Mouse (Mus musculus) stomach, embryonic 15.5 days (tissue): ENCODE results near the gene Olfr56. TPM values are rescaled to one million over a fixed set of nuclear protein-coding genes. Genes with fewer than 3 reads are reported as not detected.
"Not testable (repeated sequence)": the region's sequence is repeated elsewhere in the genome, so short reads cannot be mapped to it uniquely, and the experiment has no call there.

Experiments
- ATAC-seq: fragments of 200-750 bp; cut with Nextera tagmentation; 2 replicates; pipeline ENCODE4 v1.8.0; 2017; ENCODE audit warnings: low read depth, moderate number of reproducible peaks, moderate TSS enrichment; ENCODE audit not compliant: insufficient read depth, low FRiP score
- H3K27ac ChIP-seq: fragments of 300-500 bp; sonication (generic); 2 replicates; pipeline ENCODE4 v1.5.1; 2015; ENCODE audit warnings: mild to moderate bottlenecking, inconsistent platforms
- H3K27me3 ChIP-seq: fragments of 300-500 bp; sonication (generic); replicated peaks from 2 replicates; pipeline ENCODE4 v1.6.1; 2015; ENCODE audit warnings: inconsistent platforms
- H3K36me3 ChIP-seq: fragments of 300-500 bp; sonication (generic); 2 replicates; pipeline ENCODE4 v1.6.1; 2015; ENCODE audit warnings: inconsistent platforms
- H3K4me1 ChIP-seq: fragments of 300-500 bp; sonication (generic); 2 replicates; pipeline ENCODE4 v1.6.1; 2015; ENCODE audit warnings: inconsistent platforms
- H3K4me2 ChIP-seq: fragments of 300-500 bp; sonication (generic); 2 replicates; pipeline ENCODE4 v1.6.1; 2015; ENCODE audit warnings: mild to moderate bottlenecking, inconsistent platforms
- H3K4me3 ChIP-seq: fragments of 300-500 bp; sonication (generic); replicated peaks from 2 replicates; pipeline ENCODE4 v1.5.1; 2015; ENCODE audit warnings: inconsistent platforms
- H3K9ac ChIP-seq: fragments of 300-500 bp; sonication (generic); 2 replicates; pipeline ENCODE4 v1.6.1; 2015; ENCODE audit warnings: inconsistent platforms
- H3K9me3 ChIP-seq: fragments of 300-500 bp; sonication (generic); 2 replicates; pipeline ENCODE4 v1.6.1; 2016; ENCODE audit warnings: inconsistent platforms
- WGBS: fragments of 180-500 bp; shearing (Covaris S2); methylation state at CpG from one replicate; pipeline ENCODE4 v1.1.7; 2015; 5-methylcytosine and 5-hydroxymethylcytosine counted together
- polyA plus RNA-seq: library from polyadenylated mRNA; unstranded; fragments of >200 nt; fragmentation: Nextera tagmentation; extraction: Ambion mirVana; gene quantifications from 2 replicates; pipeline ENCODE4 v1.2.1, GENCODE M21; 2015

The Olfr56 gene
- polyA plus RNA-seq: not detected in 2 replicates

DNA sequence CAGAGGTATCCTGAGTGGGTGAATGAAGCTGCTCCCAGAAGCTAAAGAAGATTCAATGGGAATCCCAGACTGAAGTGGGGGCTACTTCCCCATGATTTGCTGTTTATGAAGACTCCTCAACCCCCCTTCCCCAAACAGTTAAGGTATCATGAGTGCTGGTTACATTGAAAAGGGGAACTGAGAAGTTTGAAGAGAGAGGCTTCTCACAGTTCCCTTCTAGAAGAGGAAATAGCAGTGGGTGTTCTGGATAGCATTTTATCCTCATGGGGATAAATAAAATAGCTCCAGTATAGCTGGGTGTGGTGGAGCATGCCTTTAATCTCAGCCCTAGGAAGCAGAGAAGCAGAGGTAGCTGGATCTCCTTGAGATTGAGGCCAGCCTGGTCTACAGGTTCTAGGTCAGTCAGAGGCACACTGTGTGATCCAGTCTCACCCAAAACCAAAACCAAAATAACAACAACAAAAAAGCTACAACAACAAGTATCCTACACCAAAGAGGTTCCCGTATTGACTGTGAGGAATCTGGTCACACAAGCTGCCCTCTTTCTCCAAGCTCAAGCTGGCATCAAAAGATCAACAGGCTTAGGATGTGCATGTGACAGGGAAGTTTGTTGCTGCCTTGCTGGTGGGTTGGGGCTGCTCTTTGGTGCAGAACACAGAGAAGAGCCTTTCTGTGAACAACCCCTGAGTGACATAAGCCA lies at the start of gene Olfr56:
Gene Olfr56 (plus strand): TSS at position 650 of the 700 bp plus-strand sequence.
- not testable (repeated sequence) for H3K36me3 ChIP-seq, H3K27me3 ChIP-seq, H3K4me1 ChIP-seq, H3K4me3 ChIP-seq, H3K9ac ChIP-seq, H3K27ac ChIP-seq, H3K4me2 ChIP-seq, H3K9me3 ChIP-seq, ATAC-seq
- no CpG with 5 or more reads among the region's 1 CpGs for WGBS

DNA sequence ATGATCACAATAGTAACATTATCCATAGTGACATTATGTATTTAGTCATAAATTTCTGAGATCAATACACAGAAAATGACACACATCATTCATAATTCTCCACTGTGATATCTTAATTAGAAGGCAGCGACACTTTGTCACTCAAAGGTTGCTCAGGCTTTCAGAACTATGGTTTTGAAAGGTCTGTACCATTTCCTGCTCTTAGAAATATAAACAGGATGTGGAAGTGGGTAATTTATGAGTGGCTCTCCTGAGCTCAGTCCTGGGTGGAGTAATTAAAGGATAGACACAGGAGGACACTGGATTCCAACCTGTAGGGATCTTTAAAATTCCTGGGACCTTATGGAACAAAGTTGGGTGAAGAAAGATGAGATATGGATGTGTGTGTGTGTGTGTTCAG lies 45.3 kb upstream of the Olfr56 start:
- not testable (repeated sequence) for ATAC-seq, H3K27ac ChIP-seq, H3K36me3 ChIP-seq, H3K9me3 ChIP-seq, H3K27me3 ChIP-seq, H3K4me3 ChIP-seq, H3K4me1 ChIP-seq, H3K4me2 ChIP-seq, H3K9ac ChIP-seq
- 41% methylated on average over 1 of the region's 1 CpGs for WGBS

DNA sequence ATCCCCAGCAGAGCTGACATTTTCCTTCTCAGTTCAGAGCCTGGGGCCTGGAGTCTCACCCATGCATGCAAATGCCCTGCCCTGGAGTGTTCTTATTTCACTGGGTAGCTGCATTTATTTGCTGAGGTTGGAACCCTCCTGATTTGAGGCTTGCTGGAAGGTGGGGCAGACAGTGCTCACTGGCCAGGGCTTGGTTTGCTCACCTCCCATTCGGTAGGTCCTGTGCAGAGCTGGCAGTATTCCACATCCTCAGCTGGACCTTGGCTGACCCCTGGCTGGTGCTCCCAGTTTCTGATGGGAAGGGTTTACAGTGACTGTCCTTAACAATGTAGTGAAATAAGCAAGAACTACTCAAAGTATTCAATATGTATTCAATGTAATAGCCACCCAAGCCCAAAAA lies 44.8 kb upstream of the Olfr56 start:
- not testable (repeated sequence) for ATAC-seq, H3K36me3 ChIP-seq
- 25% methylated on average over 1 of the region's 1 CpGs for whole genome bisulfite sequencing

DNA sequence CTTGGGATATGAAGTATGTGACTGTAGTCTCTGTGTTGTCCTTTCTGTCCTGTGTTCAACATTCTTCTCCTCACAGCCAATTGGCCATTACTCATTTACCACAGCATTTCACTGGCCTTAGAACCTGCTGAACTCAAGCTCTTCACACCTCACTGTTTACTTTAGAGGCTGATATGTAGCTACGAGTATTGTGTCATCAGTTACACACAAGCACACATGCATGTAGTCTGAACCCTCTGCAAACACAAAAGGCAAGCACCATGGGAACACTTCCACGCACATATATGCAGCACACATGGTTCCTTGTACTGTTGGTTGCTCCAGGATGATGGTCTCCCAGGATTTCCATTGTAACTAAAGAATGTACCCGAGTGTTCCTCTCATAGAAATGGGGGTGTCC lies 43.4 kb upstream of the Olfr56 start:
- H3K36me3 ChIP-seq, H3K27me3 ChIP-seq, H3K4me1 ChIP-seq, H3K9ac ChIP-seq, H3K4me2 ChIP-seq, H3K4me3 ChIP-seq, H3K27ac ChIP-seq, H3K9me3 ChIP-seq, ATAC-seq: not testable (repeated sequence)
- no CpG with 5 or more reads among the region's 3 CpGs for WGBS

More for the DNA sequence above, 44.8 kb upstream of the Olfr56 start:
- not testable (repeated sequence) for H3K4me3 ChIP-seq, H3K4me1 ChIP-seq, H3K27me3 ChIP-seq, H3K4me2 ChIP-seq, H3K27ac ChIP-seq, H3K9ac ChIP-seq, H3K9me3 ChIP-seq

DNA sequence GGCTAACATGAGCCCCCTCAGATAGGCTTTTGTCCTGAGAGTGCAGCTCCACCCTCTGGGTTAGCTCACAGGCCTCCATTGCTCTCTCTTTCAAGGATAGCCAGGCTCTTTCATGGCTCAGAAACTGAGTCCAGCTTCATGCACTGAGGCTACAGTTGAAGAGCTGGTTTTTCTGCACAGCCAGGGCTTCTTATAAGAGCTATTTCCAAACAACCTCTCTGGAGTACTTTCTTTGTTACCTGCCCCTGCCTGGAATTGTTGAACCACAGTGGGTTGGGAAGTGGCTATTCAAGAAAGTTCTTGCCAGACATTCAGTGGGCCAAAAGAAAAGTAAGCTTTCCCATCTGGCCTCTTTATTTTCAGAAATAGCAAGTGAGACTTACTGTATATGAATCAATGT lies 39.4 kb upstream of the Olfr56 start:
- not testable (repeated sequence) for H3K9me3 ChIP-seq, ATAC-seq, H3K4me1 ChIP-seq, H3K4me3 ChIP-seq, H3K27ac ChIP-seq, H3K36me3 ChIP-seq, H3K27me3 ChIP-seq, H3K9ac ChIP-seq, H3K4me2 ChIP-seq

DNA sequence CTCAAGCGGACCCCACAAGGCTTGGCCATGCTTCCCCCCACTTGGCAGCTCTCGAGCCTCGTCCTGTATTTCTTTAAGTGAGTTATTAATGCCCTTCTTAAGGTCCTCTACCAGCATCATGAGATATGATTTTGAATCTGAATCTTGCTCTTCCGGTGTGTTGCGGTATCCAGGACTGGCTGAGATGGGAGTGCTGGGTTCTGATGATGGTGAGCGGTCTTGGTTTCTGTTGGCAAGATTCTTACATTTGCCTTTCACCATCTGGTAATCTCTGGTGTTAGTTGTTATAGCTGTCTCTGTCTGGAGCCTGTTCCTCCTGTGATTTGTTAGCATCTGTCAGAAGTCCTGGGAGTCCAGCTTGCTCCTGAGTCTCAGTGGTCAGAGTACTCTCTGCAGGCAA lies 32.6 kb upstream of the Olfr56 start, which contains the start of gene Psme2b:
Gene Psme2b (minus strand): TSS at position 101 of the 400 bp plus-strand sequence.
- ATAC-seq, H3K27ac ChIP-seq, H3K4me2 ChIP-seq, H3K9me3 ChIP-seq, H3K4me1 ChIP-seq, H3K36me3 ChIP-seq, H3K9ac ChIP-seq, H3K4me3 ChIP-seq, H3K27me3 ChIP-seq: not testable (repeated sequence)
- WGBS: 84% methylated on average over 6 of the region's 6 CpGs

DNA sequence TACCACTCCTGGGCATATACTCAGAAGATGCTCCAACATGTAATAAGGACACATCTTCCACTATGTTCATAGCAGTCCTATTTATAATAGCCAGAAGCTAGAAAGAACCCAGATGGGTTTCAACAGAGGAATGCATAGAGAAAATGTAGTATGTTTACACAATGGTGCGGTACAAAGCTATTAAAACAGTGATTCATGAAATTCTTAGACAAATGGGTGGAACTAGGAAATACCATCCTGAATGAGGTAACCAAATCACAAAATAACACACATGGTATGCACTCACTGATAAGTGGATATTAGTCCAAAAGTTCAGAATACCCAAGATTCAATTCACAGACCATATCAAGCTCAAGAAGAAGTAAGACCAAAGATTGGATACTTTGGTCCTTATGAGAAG lies 4.0 kb upstream of the Olfr56 start:
- not testable (repeated sequence) for H3K9ac ChIP-seq, H3K36me3 ChIP-seq, H3K4me2 ChIP-seq, H3K4me3 ChIP-seq, H3K9me3 ChIP-seq, H3K27ac ChIP-seq, H3K4me1 ChIP-seq, ATAC-seq, H3K27me3 ChIP-seq
- WGBS: no CpG with 5 or more reads among the region's 1 CpGs

DNA sequence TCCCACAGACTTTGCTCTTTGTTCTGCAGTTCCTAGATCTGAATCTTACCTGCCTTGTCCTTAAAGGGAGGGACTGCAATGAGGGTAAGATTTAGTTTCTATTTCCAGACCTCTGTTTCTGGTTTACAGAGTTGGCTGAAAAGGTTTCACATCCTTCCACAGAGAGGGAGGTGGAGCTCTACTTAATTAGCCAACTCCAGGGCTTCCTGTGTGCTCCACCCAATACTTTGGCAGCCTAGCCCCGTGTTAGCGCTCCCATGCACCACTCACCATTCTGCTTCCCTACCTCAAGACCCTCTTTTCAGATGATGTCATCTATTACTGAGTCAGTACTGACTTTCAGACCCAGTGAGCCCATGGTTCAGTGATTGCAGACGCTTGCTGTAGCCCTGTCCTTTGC lies 562 bp downstream of the Olfr56 start, which contains the start of gene 9930111J21Rik1:
Gene 9930111J21Rik1 (minus strand): TSS at position 148 of the 400 bp plus-strand sequence.
- not testable (repeated sequence) for H3K4me2 ChIP-seq, H3K4me3 ChIP-seq, ATAC-seq, H3K9ac ChIP-seq, H3K27ac ChIP-seq, H3K27me3 ChIP-seq, H3K4me1 ChIP-seq, H3K36me3 ChIP-seq, H3K9me3 ChIP-seq
- no CpG with 5 or more reads among the region's 3 CpGs for WGBS

DNA sequence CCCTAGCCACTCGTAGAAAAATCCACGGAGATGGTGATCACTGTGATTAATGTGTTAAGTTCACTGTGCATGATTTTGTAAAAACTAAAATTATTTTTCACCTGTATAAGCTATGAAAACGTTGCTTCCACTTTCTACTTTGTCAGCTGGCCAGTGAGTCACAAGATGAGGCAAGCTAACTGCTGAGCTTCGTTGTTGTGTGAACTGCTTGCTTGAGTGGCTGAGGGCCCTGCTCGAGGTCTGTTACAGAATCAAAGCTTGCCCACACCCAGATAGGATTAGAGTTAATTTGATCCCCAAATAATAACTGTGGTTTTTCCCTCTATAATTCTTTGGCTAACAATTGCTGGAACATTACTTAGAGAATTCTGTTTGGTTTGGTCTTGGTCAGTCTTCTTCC lies 1.4 kb downstream of the Olfr56 start:
- no CpG with 5 or more reads among the region's 5 CpGs for WGBS
- not testable (repeated sequence) for H3K9ac ChIP-seq, H3K4me3 ChIP-seq, H3K27ac ChIP-seq, H3K27me3 ChIP-seq, ATAC-seq, H3K36me3 ChIP-seq, H3K4me1 ChIP-seq, H3K9me3 ChIP-seq, H3K4me2 ChIP-seq

DNA sequence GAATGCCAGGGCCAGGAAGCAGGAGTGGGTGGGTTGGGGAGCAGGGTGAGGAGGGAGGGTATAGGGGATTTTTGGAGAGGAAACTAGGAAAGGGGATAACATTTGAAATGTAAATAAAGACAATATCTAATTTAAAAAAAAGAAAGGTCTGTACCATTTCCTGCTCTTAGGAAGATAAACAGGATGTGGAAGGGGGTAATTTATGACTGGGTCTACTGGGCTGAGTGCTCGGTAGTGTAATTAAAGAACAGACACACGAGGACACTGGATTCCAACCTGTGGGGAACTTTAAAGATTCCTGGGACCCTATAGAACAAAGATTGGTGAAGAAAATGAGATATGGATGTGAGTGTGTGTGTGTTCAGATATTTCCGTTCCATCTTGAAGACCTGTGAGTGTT lies 4.2 kb downstream of the Olfr56 start:
- not testable (repeated sequence) for H3K4me2 ChIP-seq, H3K9me3 ChIP-seq, H3K27ac ChIP-seq, H3K27me3 ChIP-seq, H3K4me3 ChIP-seq, ATAC-seq, H3K9ac ChIP-seq, H3K36me3 ChIP-seq, H3K4me1 ChIP-seq
- no CpG with 5 or more reads among the region's 3 CpGs for WGBS

DNA sequence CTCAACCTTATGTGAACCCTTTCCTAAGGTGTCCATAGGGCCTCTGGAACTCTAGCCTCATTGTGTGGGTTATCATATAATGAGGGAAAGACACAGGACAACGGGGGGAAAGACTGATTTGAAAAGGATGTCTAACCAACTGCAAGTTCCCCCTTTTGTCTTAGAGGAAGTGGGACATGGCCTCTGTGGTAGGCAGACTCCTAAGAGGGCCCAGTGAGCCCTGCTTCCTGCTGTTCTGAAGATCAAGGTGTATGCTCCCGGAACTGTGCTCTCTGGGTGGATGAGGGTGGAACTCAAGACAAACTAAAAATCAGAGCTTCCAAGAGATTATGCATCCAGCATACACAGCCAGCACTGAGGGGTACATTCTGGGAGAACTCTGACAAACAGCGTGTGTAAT lies 9.5 kb downstream of the Olfr56 start:
- 77% methylated on average over 2 of the region's 3 CpGs for WGBS
- ATAC-seq, H3K9me3 ChIP-seq: not testable (repeated sequence)

DNA sequence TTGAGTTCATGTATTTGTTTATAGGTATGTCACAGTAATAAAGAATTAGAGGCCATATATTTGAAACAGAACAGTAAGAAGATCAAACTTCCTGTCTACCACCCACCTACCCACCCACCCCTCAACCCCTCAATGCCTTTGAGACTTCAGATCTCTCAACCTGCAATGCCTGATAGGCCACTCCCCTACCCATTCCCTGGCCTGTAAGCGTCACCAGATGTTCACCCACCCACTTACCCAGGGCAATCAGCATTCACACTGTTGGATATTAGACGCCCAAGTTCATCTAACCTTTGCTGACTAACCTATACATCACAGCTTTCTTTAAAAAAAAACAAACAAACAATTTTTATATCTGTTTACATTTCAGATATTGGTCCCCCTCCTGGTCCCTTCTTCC lies 11.3 kb downstream of the Olfr56 start:
- H3K4me2 ChIP-seq, H3K4me3 ChIP-seq, H3K27ac ChIP-seq, H3K36me3 ChIP-seq, H3K27me3 ChIP-seq, H3K9me3 ChIP-seq, H3K4me1 ChIP-seq, H3K9ac ChIP-seq, ATAC-seq: not testable (repeated sequence)
- 49% methylated on average over 2 of the region's 2 CpGs for WGBS

More for the DNA sequence above, 9.5 kb downstream of the Olfr56 start:
- H3K4me2 ChIP-seq, H3K27me3 ChIP-seq, H3K9ac ChIP-seq, H3K4me1 ChIP-seq, H3K36me3 ChIP-seq, H3K27ac ChIP-seq, H3K4me3 ChIP-seq: not testable (repeated sequence)
